Mouse (Mus musculus) CD4-positive, CD25-positive, alpha-beta regulatory T cell, adult 4 months (primary cell): Measurements from ENCODE around the gene 4933411K16Rik. TPM values are rescaled to one million over a fixed set of nuclear protein-coding genes. Genes with fewer than 3 reads are reported as not detected.
A peak's percentile ranks its signal among the peaks of the same experiment; 100 is the strongest.
"Not testable (repeated sequence)": the region's sequence is repeated elsewhere in the genome, so short reads cannot be mapped to it uniquely, and the experiment has no call there.

ENCODE experiments used
- ATAC-seq: one replicate; pipeline ENCODE4 v1.8.0; 2017
- polyA plus RNA-seq, 2 experiments: library from polyadenylated mRNA; unstranded; fragments of 100-300 nt; shearing (Covaris generic); gene quantifications; one replicate each; pipeline ENCODE4 v1.2.1; 2017

The 4933411K16Rik gene
- polyA plus RNA-seq, 2 experiments from 2014 or later: not detected

DNA sequence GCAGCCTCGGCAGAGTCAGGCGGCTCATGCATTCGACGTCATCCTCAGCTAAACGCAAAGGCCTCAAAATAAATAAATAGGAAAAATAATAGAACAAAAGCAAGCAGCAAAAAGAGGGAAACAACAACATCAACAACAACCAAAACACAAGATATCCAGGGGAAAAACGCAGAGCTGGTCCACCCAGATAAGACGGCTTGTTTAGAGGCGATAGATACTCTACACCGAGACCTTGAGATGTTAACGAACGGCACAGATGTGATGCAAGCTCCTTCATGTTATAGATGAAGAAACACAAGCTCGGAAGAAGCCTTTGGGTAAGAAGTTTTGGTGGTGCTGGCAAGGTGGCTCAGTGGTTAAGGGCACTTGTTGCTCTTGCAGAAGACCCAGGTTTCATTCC, 27.0 kb downstream of the 4933411K16Rik start:
- ATAC-seq: no peak

DNA sequence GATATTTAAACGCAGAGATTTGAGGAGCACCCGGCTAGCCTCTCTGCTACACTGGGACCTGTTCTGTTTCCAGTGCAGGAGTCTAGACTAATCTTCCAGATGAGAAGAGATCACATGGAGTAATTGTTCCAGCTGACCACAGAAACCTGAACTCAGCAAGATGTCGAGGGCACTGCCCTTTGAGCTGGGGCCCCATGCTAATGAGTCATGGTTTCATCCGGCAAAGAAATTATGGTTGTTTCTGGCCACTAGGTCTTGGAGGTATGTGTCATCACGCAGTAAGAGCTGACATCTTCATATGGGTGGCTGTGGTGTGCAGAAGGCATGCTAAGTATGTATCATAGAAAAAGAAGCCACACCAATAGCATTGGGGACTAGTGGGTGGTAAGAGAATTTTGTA, 27.9 kb downstream of the 4933411K16Rik start:
- ATAC-seq: no peak

DNA sequence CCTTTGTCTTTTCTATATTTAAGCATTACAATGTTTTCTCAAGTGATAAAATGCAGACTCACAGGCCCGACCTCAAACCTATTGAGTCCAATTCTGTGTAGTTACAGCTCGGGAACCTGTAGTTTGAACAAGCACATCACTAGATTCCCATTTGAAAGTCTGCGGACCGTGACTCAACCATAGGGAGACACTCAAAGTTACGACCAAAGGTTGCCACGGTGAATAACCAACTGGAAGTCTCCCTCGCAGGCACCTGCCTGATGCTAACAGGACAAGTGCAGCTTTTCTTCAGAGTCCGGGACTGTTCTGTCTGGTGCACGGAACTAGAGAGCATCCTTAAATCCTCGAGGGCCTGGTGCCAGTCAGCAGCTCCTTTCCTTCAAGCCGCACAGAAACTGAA, 28.4 kb downstream of the 4933411K16Rik start:
- no peak for ATAC-seq

DNA sequence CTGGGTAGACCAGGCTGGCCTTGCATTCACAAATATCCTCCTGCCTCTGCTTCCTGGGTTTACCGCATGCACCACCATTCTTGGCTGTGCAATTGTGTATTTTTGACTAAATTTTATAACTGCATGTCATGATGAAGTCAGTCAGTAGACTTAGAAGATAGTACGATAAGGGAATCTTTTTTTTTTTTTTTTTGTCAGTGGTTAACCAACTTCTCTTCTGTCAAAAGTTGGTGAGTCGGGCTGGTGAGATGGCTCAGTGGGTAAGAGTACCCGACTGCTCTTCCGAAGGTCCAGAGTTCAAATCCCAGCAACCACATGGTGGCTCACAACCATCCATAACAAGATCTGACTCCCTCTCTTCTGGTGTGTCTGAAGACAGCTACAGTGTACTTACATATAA, 29.6 kb downstream of the 4933411K16Rik start:
- not testable (repeated sequence) for ATAC-seq

DNA sequence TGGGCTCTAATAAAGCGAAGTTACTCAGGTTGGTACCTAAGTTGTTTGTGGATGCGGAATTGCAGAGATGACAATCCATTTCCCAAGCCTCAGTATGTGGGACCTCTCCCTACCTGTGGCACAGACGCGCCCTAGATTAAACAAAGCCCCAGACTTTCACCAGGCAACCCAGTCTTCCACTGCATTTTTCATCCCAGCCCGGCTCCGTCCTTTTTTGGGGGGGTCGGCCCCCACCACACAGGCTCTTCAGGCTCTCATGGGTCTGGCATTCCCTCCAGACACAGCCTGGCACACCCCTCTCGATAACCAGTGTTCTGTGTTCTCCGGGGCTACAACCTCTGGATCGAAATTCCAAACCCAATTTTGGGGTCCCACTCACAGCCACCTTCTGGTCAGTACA, 33.6 kb downstream of the 4933411K16Rik start:
- ATAC-seq: no peak

DNA sequence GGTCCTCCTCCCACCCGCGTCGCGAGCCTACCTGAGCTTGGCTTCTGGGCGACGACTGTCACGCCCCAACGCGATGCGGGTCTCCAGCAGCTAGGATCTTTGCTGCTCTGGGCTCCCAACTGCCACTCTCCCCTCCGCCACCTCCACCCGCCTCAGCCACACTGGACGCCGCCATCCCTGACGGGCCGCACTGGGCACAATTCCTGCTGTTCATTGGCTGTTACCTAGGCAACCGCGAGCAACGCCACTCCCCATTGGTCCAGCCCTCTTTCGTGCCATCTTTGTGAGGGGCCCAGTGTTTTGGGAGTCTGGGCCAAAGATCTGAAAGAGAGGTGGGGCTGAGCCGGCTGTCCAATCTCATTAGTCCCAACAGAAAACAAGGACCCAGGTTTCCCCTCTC, 34.1 kb downstream of the 4933411K16Rik start, which contains the start of gene Morn4:
Morn4 (minus strand) TSS at position 192 of the 400 bp plus-strand sequence.
- ATAC-seq: no peak

DNA sequence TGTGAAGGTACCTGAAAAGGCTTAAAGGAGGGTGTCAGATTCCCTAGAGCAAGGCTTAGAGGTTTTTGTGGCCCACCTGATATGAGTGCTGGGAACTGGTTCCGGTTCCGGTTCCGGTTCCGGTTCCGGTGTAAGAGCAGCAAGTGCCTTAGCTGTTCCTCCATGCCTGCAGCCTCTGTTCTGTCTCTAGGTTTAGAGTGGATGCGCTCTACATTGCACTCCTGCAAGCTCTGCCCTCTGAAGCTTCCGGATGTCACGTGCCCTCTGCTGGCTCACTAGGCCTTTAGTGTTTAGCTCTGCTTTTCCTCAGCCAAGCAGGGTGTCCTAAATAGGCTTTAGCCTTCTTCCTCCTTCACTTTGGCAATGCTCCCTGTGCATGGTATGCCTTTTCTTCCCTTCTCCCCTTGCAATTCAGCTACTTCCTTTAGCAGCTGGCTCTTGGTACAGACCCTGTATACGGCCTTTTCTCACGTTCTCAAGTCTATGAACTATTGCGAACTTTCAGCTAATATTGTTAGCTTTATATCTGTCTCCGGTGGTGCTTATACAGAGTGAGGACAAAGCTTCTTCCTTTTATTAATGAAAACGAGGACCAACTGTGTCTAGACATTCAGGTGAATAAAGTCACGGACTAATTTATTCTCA, 37.2 kb downstream of the 4933411K16Rik start:
- peak; percentile 61 for ATAC-seq

DNA sequence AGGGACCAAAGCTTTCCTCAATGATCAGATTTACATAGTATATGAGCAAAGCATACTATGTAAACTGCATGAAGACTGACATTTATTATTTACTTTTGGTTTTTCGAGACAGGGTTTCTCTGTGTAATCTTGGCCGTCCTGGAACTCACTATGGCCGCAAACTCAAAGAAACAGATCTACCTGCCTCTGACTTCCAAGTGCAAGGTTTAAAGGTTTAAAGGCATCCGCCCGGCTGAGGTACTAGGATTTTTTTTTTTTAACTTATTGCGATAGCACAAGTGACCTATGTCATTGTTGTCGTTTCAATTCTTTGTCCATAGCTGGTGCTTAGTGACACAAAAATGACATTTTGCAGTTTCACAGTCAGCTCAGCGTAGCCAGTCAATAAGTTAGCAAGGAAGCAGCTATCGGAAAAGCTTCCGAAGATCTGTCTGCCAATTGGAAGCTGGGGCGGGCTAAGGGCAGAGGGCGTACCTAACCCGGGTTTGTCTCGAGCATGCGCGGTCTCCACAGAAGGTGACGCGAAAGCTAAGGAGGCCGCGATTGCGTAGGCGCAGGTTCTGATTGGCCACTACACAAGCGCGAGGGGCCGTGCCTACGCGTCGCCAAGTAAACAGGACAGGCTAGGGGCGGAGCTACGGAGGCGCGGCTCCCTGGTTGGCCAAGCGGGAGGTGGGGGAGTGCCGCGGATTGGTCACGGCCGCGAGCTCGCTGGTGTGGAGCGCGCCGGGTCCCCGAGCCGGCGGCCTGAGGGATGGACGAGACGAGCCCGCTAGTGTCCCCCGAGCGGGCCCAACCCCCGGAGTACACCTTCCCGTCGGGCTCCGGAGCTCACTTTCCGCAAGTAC, 37.9 kb downstream of the 4933411K16Rik start, which contains the start of gene Pi4k2a:
Pi4k2a (plus strand) TSS at position 723 of the 848 bp plus-strand sequence.
- ATAC-seq: peak; percentile 90

DNA sequence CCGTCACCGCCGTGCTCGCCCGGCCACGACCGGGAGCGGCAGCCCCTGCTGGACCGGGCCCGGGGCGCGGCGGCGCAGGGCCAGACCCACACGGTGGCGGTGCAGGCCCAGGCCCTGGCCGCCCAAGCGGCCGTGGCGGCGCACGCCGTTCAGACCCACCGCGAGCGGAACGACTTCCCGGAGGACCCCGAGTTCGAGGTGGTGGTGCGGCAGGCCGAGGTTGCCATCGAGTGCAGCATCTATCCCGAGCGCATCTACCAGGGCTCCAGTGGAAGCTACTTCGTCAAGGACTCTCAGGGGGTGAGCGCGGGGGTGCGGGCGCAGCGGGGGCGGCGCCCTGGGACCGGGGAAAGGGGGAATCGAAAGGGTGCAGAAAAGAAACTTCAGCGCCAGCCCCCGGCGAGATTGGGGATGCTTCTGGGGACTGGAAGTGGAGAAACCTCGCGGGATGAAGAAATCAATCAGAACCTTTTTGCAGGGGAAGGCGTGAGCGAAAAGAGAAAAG, 38.6 kb downstream of the 4933411K16Rik start:
- ATAC-seq: peak; percentile 5

DNA sequence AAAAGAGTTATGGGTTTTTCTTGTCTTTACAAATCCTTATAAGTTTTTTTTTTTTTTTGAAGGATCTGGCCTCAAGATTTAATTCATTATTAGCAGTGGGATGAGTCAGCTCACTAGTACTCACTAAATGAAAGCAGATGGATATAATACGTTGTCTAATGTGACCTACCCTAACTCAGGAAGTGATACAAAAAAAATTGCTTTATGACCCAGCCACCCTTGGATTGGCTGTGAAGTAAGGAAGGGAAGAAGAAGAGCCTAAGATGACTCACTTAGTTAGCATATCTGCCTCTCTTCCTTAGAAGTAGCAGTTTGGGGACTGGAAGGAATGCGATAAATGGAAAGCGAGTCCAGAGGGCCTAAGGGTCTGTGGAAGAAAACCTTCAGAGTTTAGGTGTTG, 47.4 kb downstream of the 4933411K16Rik start:
- ATAC-seq: no peak

Other genes with a start within 250 kb of the 4933411K16Rik start
- 10 to 100 TPM; 24.5 to 30.3 TPM for gene Frat1, start 222.3 kb upstream of the 4933411K16Rik start, polyA plus RNA-seq
- 1 to 10 TPM in 1 of 2 experiments, under 1 TPM in 1; 0.75 to 1.9 TPM for gene Frat2, start 204.1 kb upstream of the 4933411K16Rik start, polyA plus RNA-seq
- gene Rrp12, start 156.1 kb upstream of the 4933411K16Rik start, polyA plus RNA-seq: 10 to 100 TPM in 1 of 2 experiments, 1 to 10 TPM in 1; 7.2 to 17.3 TPM
- 10 to 100 TPM; 41.8 to 43.3 TPM for gene Pgam1, start 140.3 kb upstream of the 4933411K16Rik start, polyA plus RNA-seq
- gene Exosc1, start 118.8 kb upstream of the 4933411K16Rik start, polyA plus RNA-seq: 10 to 100 TPM; 83.6 to 89.9 TPM
- gene Zdhhc16, start 118.8 kb upstream of the 4933411K16Rik start, polyA plus RNA-seq: 10 to 100 TPM; 40.7 to 59.3 TPM
- gene Mms19, start 71.1 kb upstream of the 4933411K16Rik start, polyA plus RNA-seq: 100 to 1,000 TPM in 1 of 2 experiments, 10 to 100 TPM in 1; 78.1 to 104 TPM
- 1 to 10 TPM; 3.7 to 4.1 TPM for gene Ubtd1, start 70.5 kb upstream of the 4933411K16Rik start, polyA plus RNA-seq
- gene Ankrd2, start 16.2 kb upstream of the 4933411K16Rik start, polyA plus RNA-seq: not detected
- not detected for gene Hoga1, start 6.6 kb upstream of the 4933411K16Rik start, polyA plus RNA-seq
- gene Morn4, start 34.1 kb downstream of the 4933411K16Rik start, polyA plus RNA-seq: under 1 TPM in 1 of 2 experiments, not detected in 1; 0.52 TPM
- gene Pi4k2a, start 38.2 kb downstream of the 4933411K16Rik start, polyA plus RNA-seq: 10 to 100 TPM; 11.4 to 17.4 TPM
- 1 to 10 TPM; 4.5 to 7.2 TPM for gene Avpi1, start 76.8 kb downstream of the 4933411K16Rik start, polyA plus RNA-seq
- gene Marveld1, start 95.2 kb downstream of the 4933411K16Rik start, polyA plus RNA-seq: 1 to 10 TPM; 6.8 to 7.5 TPM
- gene Zfyve27, start 111.7 kb downstream of the 4933411K16Rik start, polyA plus RNA-seq: 10 to 100 TPM; 19.5 to 21.0 TPM
- not detected for gene Sfrp5, start 150.0 kb downstream of the 4933411K16Rik start, polyA plus RNA-seq
- under 1 TPM in 1 of 2 experiments, not detected in 1; 0.15 TPM for gene Golga7b, start 195.3 kb downstream of the 4933411K16Rik start, polyA plus RNA-seq